In the genomic region with DNA sequence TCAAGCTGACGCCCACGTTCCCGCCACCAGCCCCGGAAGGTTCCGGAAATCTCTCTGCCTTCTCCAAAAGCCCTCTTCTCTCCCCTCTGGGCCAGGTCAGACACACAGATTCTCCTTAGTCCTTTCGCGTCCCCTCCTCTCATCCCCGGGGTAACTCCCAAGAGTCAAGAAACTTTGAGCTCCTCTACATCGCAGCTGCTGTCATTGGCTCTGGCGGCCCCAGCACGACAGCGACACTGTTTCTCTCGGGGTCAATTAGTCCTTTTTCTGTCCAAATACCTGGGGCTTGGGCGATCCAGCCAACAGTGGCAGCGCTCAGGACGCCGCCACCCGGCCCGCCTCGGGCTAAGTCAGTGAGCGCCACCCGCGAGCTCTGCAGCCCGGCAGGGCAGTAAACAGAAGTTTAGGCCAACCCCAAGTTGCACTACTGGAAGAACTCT, we compare ENCODE assay signal across 7 mouse cellular contexts. TPM values are rescaled to one million over a fixed set of nuclear protein-coding genes. Genes with fewer than 3 reads are reported as not detected.
DNase-seq lines count a peak whose midpoint lies in the region; ATAC-seq and TF ChIP-seq lines count a peak whose summit lies in the region.

No protein-coding gene starts in this region.

- peak; percentile 64 for DNase-seq in ZHBTc4 (ENCODE audit: low read depth, low spot score)
- peak; percentile 42 for DNase-seq in cerebellum, adult 11-12 months

- ATAC-seq in forebrain, embryonic 15.5 days (replicated peaks), result no peak
- no peak for ATAC-seq in intestine, postnatal 0 days
- ATAC-seq in limb, embryonic 13.5 days (ENCODE audit: low FRiP score, low read depth), result 0 out of 2 replicates have a peak, but pooled peaks have one; percentile 6
- peak; percentile 13; the same call in 1 of the 2 replicates for ATAC-seq in midbrain, embryonic 15.5 days (replicated peaks)
- ATAC-seq in inflammation-experienced regulatory T-cells, adult 6 months, result no peak

- H3K27me3 ChIP-seq in forebrain, embryonic 15.5 days, result peaks cover 31% of the 10 kb centered on the region
- peaks cover 55% of the 10 kb centered on the region for H3K27me3 ChIP-seq in intestine, postnatal 0 days (replicated peaks; ENCODE audit: control insufficient read depth, insufficient read depth, low read length)
- peaks cover 77% of the 10 kb centered on the region for H3K27me3 ChIP-seq in limb, embryonic 13.5 days
- peaks cover 6% of the 10 kb centered on the region for H3K27me3 ChIP-seq in midbrain, embryonic 15.5 days (replicated peaks)

- H3K9ac ChIP-seq in forebrain, embryonic 15.5 days (replicated peaks), result peak overlapping the region; percentile 46
- 0 out of 2 replicates have a peak overlapping the region, but pooled peaks have one; percentile 26 for H3K9ac ChIP-seq in intestine, postnatal 0 days (ENCODE audit: low read depth, low read length)
- peak overlapping the region; percentile 59 for H3K9ac ChIP-seq in limb, embryonic 13.5 days
- H3K9ac ChIP-seq in midbrain, embryonic 15.5 days, result peak overlapping the region; percentile 49

- H3K4me2 ChIP-seq in forebrain, embryonic 15.5 days (replicated peaks), result peak overlapping the region; percentile 98
- H3K4me2 ChIP-seq in intestine, postnatal 0 days (replicated peaks; ENCODE audit: low read depth), result peak overlapping the region; percentile 99
- peak overlapping the region; percentile 99 for H3K4me2 ChIP-seq in limb, embryonic 13.5 days (replicated peaks)
- H3K4me2 ChIP-seq in midbrain, embryonic 15.5 days, result peak overlapping the region; percentile 97

- H3K4me3 ChIP-seq in forebrain, embryonic 15.5 days, result peak overlapping the region; percentile 71
- H3K4me3 ChIP-seq in intestine, postnatal 0 days (ENCODE audit: low read depth, low read length), result peak overlapping the region; percentile 46
- H3K4me3 ChIP-seq in limb, embryonic 13.5 days, result peak overlapping the region; percentile 66
- peak overlapping the region; percentile 95 for H3K4me3 ChIP-seq in midbrain, embryonic 15.5 days

- no peaks in the 10 kb centered on the region for H3K36me3 ChIP-seq in forebrain, embryonic 15.5 days
- no peaks in the 10 kb centered on the region for H3K36me3 ChIP-seq in intestine, postnatal 0 days (ENCODE audit: control insufficient read depth, insufficient read depth)
- no peaks in the 10 kb centered on the region for H3K36me3 ChIP-seq in limb, embryonic 13.5 days
- H3K36me3 ChIP-seq in midbrain, embryonic 15.5 days (replicated peaks), result no peaks in the 10 kb centered on the region

- TF ChIP-seq CTCF in intestine, postnatal 0 days (IDR thresholded peaks at IDR 0.05; ENCODE audit: low read depth), result no peak

- H3K27ac ChIP-seq in forebrain, embryonic 15.5 days (replicated peaks), result peak overlapping the region; percentile 66
- no peak overlapping the region for H3K27ac ChIP-seq in intestine, postnatal 0 days (ENCODE audit: low read depth, low read length)
- no peak overlapping the region for H3K27ac ChIP-seq in limb, embryonic 13.5 days
- H3K27ac ChIP-seq in midbrain, embryonic 15.5 days, result peak overlapping the region; percentile 81

- no peaks in the 10 kb centered on the region for H3K9me3 ChIP-seq in forebrain, embryonic 15.5 days
- H3K9me3 ChIP-seq in intestine, postnatal 0 days (ENCODE audit: control insufficient read depth), result no peaks in the 10 kb centered on the region
- H3K9me3 ChIP-seq in limb, embryonic 13.5 days, result no peaks in the 10 kb centered on the region
- H3K9me3 ChIP-seq in midbrain, embryonic 15.5 days, result no peaks in the 10 kb centered on the region

- under 1% methylated on average over 24 of the region's 24 CpGs for WGBS in forebrain, embryonic 15.5 days
- WGBS in intestine, postnatal 0 days, result under 1% methylated on average over 24 of the region's 24 CpGs
- under 1% methylated on average over 24 of the region's 24 CpGs for WGBS in limb, embryonic 13.5 days
- WGBS in midbrain, embryonic 15.5 days, result 0% methylated on average over 24 of the region's 24 CpGs

- H3K4me1 ChIP-seq in forebrain, embryonic 15.5 days, result peaks cover 32% of the 10 kb centered on the region
- H3K4me1 ChIP-seq in intestine, postnatal 0 days (replicated peaks; ENCODE audit: control insufficient read depth, insufficient read depth, low read length), result 0 out of 2 replicates have a peak, but pooled peaks cover 8% of the 10 kb centered on the region
- peaks cover 19% of the 10 kb centered on the region for H3K4me1 ChIP-seq in limb, embryonic 13.5 days
- peaks cover 22% of the 10 kb centered on the region for H3K4me1 ChIP-seq in midbrain, embryonic 15.5 days

RNA-seq across cellular contexts. Expression of gene Erbb4, which starts 1.5 kb away (rescaled TPM):
- polyA plus RNA-seq in forebrain, embryonic 15.5 days (2015; fragmentation: Nextera tagmentation; extraction: Ambion mirVana), result 14.2 and 17.4 TPM in 2 replicates
- polyA plus RNA-seq in intestine, postnatal 0 days (2015; fragmentation: Nextera tagmentation; extraction: Ambion mirVana), result 0.03 TPM in 1 of 2 replicates, not detected in the other
- 1.7 TPM in 2 replicates for polyA plus RNA-seq in limb, embryonic 13.5 days (2015; fragmentation: Nextera tagmentation; extraction: Ambion mirVana)
- polyA plus RNA-seq in midbrain, embryonic 15.5 days (2015; fragmentation: Nextera tagmentation; extraction: Ambion mirVana), result 15.8 and 15.9 TPM in 2 replicates
- polyA plus RNA-seq in inflammation-experienced regulatory T-cells, adult 6 months (2017; shearing (Covaris generic)), result not detected

Comparison
In these comparisons a context has a peak if more than half of its experiments do, and no peak if none do; other contexts are left out.
1. ATAC-seq: peak in limb, embryonic 13.5 days (single experiment) and midbrain, embryonic 15.5 days (single experiment); none in forebrain, embryonic 15.5 days (single experiment), intestine, postnatal 0 days (single experiment) and inflammation-experienced regulatory T-cells, adult 6 months (single experiment).
2. H3K27ac ChIP-seq: peak in forebrain, embryonic 15.5 days (single experiment) and midbrain, embryonic 15.5 days (single experiment); none in intestine, postnatal 0 days (single experiment) and limb, embryonic 13.5 days (single experiment).
3. Peak in every context shown above with its lines, with median percentiles within 50 percentile points of each other: H3K4me2 ChIP-seq, H3K4me3 ChIP-seq and H3K9ac ChIP-seq.